Mouse (Mus musculus): ENCODE measurements around the gene Atp6v0e. TPM values are rescaled to one million over a fixed set of nuclear protein-coding genes. Genes with fewer than 3 reads are reported as not detected.

Gene Atp6v0e
- polyA plus RNA-seq, 1 experiment from 2014 or later, result 149 TPM

DNA sequence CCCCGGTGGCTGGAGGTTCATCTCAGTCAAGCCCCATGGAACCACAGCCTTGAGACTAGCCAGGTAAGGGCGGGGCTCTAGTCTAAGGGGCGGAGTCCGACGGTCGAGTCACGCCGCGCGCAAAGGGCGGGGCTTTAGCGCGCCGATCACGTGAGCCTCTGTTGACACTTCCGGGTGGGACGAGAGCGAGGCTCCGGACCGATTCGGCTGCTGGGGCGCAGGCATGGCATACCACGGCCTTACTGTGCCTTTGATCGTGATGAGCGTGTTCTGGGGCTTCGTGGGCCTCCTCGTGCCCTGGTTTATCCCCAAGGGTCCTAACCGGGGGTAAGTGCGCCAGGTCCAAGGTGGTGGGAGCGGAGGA, 13.2 kb downstream of the Atp6v0e start:
- H3K4me3 ChIP-seq, result peak overlapping the region; percentile 86
- no peaks in the 10 kb centered on the region for H3K9me3 ChIP-seq
- WGBS, result under 1% methylated on average over 30 of the region's 30 CpGs
- no peaks in the 10 kb centered on the region for H3K27me3 ChIP-seq (ENCODE audit: insufficient read depth, poor library complexity, severe bottlenecking)
- DNase-seq (ENCODE audit: low spot score), result peak; percentile 87
- H3K4me1 ChIP-seq (replicated peaks), result peaks cover 25% of the 10 kb centered on the region
- 0 out of 2 replicates have a peak, but pooled peaks cover 2% of the 10 kb centered on the region for H3K36me3 ChIP-seq
- peak overlapping the region; percentile 90 for H3K27ac ChIP-seq

DNA sequence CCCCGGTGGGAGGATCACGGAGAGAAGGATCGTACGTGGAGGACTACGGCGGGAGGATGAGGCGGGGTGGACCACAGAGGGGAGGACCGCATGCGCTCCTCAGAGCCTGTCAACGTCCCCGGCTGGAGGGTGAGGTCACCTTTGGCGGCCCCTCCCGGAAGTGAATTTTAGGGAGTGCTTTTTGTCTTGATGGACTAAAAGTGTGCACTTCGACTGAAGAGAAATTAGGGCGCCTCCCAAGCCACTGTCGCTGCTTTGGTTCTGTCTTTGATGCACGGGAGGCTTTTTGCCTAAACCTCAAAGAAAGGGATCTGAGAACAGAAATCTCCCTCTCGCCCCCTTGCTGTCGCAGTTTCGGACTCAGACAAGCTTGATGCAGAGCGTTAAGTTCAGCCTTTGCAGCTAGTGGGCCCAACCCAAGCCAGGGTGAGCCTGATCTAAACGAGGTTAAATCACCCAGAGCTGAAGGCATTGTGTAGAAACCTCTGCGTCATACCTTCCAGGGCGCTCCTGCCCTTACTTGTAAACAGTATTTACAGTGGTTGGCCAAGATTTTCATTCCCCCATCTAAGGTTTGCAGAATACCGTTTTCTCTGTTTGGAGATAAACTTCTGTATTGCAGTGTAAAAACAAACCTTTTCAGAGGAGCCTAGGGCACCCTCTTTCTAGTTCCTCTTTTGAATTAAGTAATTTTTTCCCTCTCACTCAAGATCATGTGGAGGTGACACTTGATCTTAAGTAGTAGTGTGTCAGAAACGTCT, 13.8 kb downstream of the Atp6v0e start:
- Histone ChIP-seq H3K4me1 (replicated peaks) (peaks cover 25% of the 10 kb centered on the region), H3K36me3 (0 out of 2 replicates have a peak, but pooled peaks cover 5% of the 10 kb centered on the region), H3K9me3 (no peaks in the 10 kb centered on the region), H3K4me3 (peak overlapping the region; percentile 86), H3K27me3 (ENCODE audit: insufficient read depth, poor library complexity, severe bottlenecking) (no peaks in the 10 kb centered on the region), H3K27ac (peak overlapping the region; percentile 90)
- no peak for DNase-seq (ENCODE audit: low spot score)
- WGBS, result 4% methylated on average over 26 of the region's 26 CpGs

DNA sequence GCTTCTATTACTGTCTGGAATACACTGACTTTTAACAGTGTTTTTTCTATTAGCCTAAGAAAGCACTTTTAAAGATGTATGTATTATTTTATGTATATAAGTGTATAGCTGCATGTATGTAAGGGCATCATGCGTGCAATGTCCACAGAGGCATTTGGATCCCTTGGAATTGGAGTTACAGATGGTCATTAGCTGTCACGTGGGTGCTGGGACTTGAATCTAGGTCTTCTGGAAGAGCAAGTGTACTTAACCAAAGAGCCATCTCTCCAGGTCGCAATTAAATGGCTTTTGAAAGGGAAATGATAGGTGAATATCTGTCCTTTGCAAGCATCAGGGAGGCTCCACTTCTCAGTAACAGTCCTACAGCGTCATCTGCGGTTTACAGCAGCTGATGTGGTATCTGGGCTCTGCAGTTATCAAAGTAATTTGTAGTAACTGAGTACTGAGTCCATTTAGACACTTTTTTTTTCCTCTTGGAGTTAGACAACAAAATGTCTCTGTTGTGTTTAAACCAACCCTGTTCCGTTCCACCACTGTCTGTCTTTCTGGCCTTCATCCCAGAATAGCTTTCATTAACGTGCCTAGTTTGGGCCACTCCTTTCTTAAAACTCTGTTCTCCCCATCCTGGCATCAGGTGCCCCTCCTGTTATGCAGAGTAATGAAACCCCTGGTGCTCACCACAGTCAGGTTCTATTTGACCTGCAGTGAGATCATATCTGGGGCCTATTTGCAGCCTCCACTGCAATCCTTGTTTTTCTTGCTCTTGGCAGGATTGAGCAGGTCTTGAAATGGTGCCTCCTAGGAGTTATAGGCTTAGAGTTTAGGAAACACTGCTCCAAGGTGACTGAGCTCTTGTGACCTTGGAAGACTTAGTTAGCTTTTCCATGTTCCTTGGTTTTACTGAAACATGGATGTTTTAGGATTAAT, 14.9 kb downstream of the Atp6v0e start:
- no peak for DNase-seq (ENCODE audit: low spot score)
- Histone ChIP-seq H3K9me3 (no peaks in the 10 kb centered on the region), H3K36me3 (peaks cover 12% of the 10 kb centered on the region), H3K27ac (no peak overlapping the region), H3K27me3 (ENCODE audit: insufficient read depth, poor library complexity, severe bottlenecking) (no peaks in the 10 kb centered on the region), H3K4me3 (no peak overlapping the region), H3K4me1 (replicated peaks) (peaks cover 25% of the 10 kb centered on the region)
- 89% methylated on average over 7 of the region's 7 CpGs for WGBS

DNA sequence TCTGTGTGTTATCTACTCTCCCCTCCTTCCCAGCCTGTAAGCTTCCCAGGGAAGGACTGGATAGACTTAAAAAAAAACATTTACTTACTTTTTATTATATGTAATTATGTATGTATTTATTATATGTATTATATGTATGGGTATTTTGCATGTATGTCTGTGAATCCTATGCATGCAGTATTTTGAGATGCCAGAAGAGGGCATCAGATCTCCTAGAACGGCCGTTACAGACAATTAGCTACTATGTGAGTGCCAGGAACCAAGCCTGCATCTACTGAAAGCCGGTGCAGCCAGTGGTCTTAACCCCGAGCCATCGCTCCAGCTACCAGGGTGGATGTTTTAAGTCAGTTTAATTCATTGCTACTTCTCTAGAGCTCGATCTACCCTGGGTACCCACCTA, 18.2 kb downstream of the Atp6v0e start:
- Histone ChIP-seq H3K4me3 (no peak overlapping the region), H3K27ac (no peak overlapping the region), H3K4me1 (replicated peaks) (peaks cover 20% of the 10 kb centered on the region), H3K9me3 (no peaks in the 10 kb centered on the region), H3K27me3 (ENCODE audit: insufficient read depth, poor library complexity, severe bottlenecking) (no peaks in the 10 kb centered on the region), H3K36me3 (peaks cover 36% of the 10 kb centered on the region)
- no peak for DNase-seq (ENCODE audit: low spot score)
- WGBS, result 89% methylated on average over 6 of the region's 6 CpGs

DNA sequence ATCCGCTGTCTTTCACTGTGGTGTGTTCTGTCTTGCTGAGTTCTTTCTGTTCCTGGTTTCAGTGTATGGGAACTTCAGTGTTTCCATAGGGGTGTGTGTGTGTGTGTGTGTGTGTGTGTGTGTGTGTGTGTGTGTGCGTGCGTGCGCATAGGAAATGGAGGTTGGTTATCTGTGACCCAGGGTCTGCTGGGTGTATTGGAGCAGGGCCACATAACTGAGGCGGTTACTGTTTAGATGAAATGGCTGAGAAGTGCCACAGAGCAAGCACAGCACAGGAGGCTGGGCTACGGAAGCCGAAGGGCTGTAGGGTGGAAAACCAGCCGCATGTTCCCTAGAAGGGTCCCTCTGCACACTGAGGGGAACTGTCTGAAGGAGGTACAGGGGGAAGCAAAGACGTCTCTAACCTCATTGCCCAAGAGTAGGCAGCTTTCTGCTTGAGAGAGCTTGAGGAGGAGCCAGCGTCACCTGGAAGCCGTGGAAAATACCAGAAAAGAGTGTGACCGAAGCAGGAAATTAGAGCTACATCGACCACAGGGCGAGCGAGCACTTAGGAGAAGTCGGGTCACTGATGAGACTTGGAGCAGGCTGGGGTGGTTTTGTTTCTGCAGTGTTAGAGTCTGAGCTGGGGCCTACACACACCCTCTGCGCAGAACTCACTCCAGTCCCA, 23.4 kb downstream of the Atp6v0e start:
- Histone ChIP-seq H3K36me3 (peaks cover 32% of the 10 kb centered on the region), H3K4me1 (replicated peaks) (peaks cover 4% of the 10 kb centered on the region; the same call in 1 of the 2 replicates), H3K27me3 (ENCODE audit: insufficient read depth, poor library complexity, severe bottlenecking) (no peaks in the 10 kb centered on the region), H3K27ac (no peak overlapping the region), H3K9me3 (no peaks in the 10 kb centered on the region), H3K4me3 (no peak overlapping the region)
- DNase-seq (ENCODE audit: low spot score), result no peak
- WGBS, result 91% methylated on average over 17 of the region's 17 CpGs

DNA sequence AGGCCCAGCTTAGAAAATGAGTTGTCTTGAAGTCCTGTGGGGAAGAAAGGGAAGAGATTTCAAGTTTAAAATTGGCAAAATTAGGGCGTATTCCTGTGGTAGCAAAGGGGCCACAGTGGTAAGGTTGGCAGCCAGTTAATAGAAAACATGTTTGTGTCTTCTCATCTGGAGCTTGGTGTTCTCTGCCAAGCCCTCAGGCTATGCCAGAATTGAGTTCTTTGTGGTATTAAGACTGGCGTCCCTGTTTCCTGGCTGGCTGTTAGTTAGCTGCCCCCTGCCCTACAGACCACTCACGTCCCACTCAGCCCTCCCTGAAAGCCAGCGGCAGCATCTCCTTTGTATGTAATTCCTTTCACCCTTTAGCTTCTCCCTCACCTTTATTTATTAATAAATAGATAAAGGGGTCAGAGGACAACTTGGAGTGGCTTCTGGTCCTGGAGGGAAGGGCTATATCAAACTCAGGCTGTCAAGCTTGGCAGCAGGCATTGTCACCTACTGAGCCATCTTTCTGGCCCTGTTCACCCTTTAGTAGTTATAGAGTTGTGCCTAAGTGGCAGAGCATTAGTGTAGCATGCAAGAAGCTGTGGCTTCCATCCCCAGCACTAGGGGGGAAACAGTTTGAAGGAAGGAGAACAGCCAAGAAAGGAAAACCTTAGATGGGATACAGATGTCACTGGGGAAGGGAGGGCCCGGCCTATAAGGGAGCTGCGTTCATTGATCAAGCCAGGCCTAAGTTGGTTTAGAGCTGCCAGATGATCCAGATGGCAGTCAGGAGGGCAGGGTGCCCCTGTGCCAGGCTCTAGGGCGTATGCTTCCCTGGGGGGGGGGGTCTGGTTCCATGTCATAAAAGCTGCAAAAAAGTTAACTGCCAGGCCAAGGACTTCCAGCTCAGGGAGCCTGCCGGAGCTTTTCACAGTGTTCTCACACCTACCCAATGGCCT, 26.0 kb downstream of the Atp6v0e start:
- H3K36me3 ChIP-seq, result peaks cover 18% of the 10 kb centered on the region
- no peak overlapping the region; the same call in 1 of the 2 replicates for H3K27ac ChIP-seq
- no peaks in the 10 kb centered on the region for H3K9me3 ChIP-seq
- peaks cover 9% of the 10 kb centered on the region; the same call in 1 of the 2 replicates for H3K4me1 ChIP-seq (replicated peaks)
- WGBS, result 86% methylated on average over 8 of the region's 8 CpGs
- no peaks in the 10 kb centered on the region for H3K27me3 ChIP-seq (ENCODE audit: insufficient read depth, poor library complexity, severe bottlenecking)
- H3K4me3 ChIP-seq, result no peak overlapping the region
- no peak for DNase-seq (ENCODE audit: low spot score)

DNA sequence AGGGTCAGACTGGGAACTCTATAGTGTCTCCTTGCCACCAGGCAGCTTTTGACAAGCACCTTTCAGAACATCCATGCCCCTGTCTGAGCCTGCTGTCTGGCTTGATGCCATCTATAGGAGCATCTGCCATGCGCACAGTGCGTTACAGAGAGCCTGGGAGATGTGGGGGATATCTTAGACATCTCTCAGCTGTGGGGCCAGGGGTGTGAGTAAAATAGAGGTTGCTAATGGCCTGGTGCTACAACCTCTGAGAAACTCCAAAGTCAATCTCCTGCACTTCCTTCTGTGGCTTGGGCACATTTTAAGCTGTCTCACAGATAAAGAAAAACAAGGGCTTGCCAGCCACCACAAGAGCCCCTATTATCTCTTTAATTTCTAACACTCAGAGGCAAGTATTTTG, 26.8 kb downstream of the Atp6v0e start:
- WGBS, result 90% methylated on average over 2 of the region's 2 CpGs
- H3K4me3 ChIP-seq, result no peak overlapping the region
- H3K36me3 ChIP-seq, result peaks cover 10% of the 10 kb centered on the region
- H3K27me3 ChIP-seq (ENCODE audit: insufficient read depth, poor library complexity, severe bottlenecking), result no peaks in the 10 kb centered on the region
- H3K9me3 ChIP-seq, result no peaks in the 10 kb centered on the region
- H3K27ac ChIP-seq, result no peak overlapping the region; the same call in 1 of the 2 replicates
- peaks cover 9% of the 10 kb centered on the region; the same call in 1 of the 2 replicates for H3K4me1 ChIP-seq (replicated peaks)
- DNase-seq (ENCODE audit: low spot score), result no peak

DNA sequence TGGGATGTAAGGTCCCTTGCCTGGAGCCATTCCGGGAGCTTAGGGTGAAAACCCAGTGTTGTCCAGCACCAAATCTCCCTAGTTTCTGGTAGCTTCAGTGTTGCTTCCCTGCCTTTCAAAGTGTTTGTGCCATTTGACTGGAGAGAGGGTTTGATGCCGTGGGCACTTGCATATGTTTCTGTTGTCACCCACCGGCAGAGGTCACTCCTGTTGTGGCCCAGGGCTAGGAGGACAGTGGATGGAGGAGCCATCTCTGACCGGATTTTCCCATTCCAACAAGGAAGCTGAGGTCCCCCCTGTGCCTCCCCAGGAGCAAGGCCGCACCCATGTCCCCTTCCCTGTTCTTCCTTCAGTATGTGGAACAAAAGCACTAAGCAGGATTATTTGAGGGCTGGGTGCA, 27.2 kb downstream of the Atp6v0e start:
- Histone ChIP-seq H3K27me3 (ENCODE audit: insufficient read depth, poor library complexity, severe bottlenecking) (no peaks in the 10 kb centered on the region), H3K4me1 (replicated peaks) (peaks cover 9% of the 10 kb centered on the region; the same call in 1 of the 2 replicates), H3K27ac (no peak overlapping the region), H3K4me3 (no peak overlapping the region), H3K36me3 (peaks cover 6% of the 10 kb centered on the region; the same call in 1 of the 2 replicates), H3K9me3 (no peaks in the 10 kb centered on the region)
- WGBS, result 69% methylated on average over 5 of the region's 5 CpGs
- no peak for DNase-seq (ENCODE audit: low spot score)

DNA sequence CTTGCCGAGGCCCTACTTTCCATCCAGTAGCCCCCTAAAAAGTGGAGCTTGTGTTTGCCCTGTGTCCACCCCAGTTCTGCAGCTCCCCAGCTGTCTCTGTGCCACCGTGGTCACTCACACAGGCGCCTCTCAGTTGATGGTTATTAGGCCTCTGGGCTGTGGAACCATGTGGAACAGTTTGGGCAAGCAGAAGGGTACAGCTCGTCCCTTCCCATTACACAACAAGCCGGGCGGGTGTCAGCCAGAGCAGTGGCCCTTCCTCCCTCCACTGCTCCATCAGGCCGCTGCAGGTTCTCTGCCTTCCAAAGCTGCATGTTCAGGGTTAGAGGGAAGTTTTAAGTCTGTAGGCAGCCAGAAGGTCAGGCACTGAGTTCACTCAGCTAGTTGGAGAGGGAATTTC, 28.1 kb downstream of the Atp6v0e start:
- Histone ChIP-seq H3K36me3 (peaks cover 6% of the 10 kb centered on the region; the same call in 1 of the 2 replicates), H3K9me3 (no peaks in the 10 kb centered on the region), H3K27me3 (ENCODE audit: insufficient read depth, poor library complexity, severe bottlenecking) (no peaks in the 10 kb centered on the region), H3K4me3 (no peak overlapping the region), H3K4me1 (replicated peaks) (peaks cover 9% of the 10 kb centered on the region; the same call in 1 of the 2 replicates), H3K27ac (no peak overlapping the region)
- WGBS, result 93% methylated on average over 7 of the region's 7 CpGs
- no peak for DNase-seq (ENCODE audit: low spot score)

DNA sequence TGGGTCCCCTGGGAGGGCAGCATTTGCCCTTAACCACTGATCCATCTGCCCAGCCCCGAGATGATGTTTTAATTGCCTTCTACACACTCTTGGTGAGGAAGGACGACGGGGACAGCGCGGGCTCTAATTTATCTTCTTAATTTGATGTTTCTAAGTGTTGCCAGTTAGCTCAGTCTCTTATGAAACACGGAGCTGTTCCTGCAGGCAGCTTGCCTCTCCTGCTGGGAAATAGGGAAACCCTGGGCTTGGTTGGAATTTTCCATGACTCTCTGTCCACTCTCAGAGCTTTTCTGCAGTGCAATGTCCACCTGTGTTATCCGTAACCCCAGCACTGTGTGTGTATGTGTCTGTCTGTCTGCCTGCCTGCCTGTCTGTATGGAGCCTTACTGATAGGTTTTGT, 30.4 kb downstream of the Atp6v0e start:
- WGBS, result 91% methylated on average over 7 of the region's 7 CpGs
- no peak for DNase-seq (ENCODE audit: low spot score)

DNA sequence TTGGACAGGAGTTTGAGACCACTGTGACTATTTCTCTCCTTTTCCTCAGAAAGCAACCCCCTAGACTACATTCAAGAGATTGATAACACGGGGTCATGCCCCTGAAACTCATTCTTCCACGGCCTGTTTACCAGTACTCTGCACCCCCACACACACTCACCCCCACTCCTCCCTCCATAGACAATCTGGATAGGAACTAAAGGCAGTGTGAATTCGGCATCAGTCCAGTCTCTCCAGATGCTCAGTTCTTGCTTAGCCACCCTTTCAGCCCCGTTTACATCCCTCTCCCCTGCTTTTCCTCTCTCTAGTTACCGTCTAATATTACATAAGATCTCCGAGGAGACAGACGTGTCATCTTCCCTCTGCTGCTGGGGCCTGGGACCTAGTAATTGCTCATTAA, 31.1 kb downstream of the Atp6v0e start:
- WGBS, result 76% methylated on average over 7 of the region's 7 CpGs
- H3K4me1 ChIP-seq (replicated peaks), result peaks cover 9% of the 10 kb centered on the region; the same call in 1 of the 2 replicates
- H3K36me3 ChIP-seq, result peaks cover 34% of the 10 kb centered on the region
- H3K9me3 ChIP-seq, result no peaks in the 10 kb centered on the region
- H3K4me3 ChIP-seq, result no peak overlapping the region
- no peak for DNase-seq (ENCODE audit: low spot score)
- H3K27ac ChIP-seq, result no peak overlapping the region
- no peaks in the 10 kb centered on the region for H3K27me3 ChIP-seq (ENCODE audit: insufficient read depth, poor library complexity, severe bottlenecking)

More for the DNA sequence above, 30.4 kb downstream of the Atp6v0e start:
- Histone ChIP-seq H3K27ac (0 out of 2 replicates have a peak overlapping the region, but pooled peaks have one; percentile 12), H3K9me3 (no peaks in the 10 kb centered on the region), H3K4me3 (no peak overlapping the region), H3K36me3 (peaks cover 27% of the 10 kb centered on the region), H3K27me3 (ENCODE audit: insufficient read depth, poor library complexity, severe bottlenecking) (no peaks in the 10 kb centered on the region), H3K4me1 (replicated peaks) (peaks cover 9% of the 10 kb centered on the region; the same call in 1 of the 2 replicates)

Data from hindbrain, embryonic 10.5 days (tissue).